ENCODE assay signal across 21 mouse cellular contexts in the genomic region with DNA sequence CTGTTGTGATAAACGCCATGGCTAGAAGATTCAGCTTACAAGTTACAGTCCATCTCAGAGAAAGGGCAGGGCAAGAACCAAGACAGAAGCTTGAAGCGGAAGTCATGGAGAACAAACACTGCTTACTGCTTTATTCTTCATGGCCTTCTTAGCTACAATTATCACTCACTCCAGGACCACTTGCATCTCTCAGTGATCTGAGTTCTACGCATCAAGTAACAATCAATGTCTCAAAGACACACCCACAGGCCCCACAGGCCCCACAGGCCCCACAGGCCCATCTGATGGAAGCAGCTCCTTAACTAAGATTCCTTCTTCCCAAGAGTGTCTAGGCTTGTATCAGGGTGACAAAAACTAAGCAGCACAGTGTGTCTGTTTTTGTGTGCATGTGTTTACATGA.
"Had no signal": no experiment of that assay in that cellular context is flagged by ENCODE, and none has a peak within 500 bp of the region (broad histone marks: within the 10 kb centered on the region; RNA-seq: fewer than 3 reads in every experiment).

No protein-coding gene starts in this region.

- H3K27ac ChIP-seq: lung, embryonic 15.5 days; midbrain, embryonic 10.5 days; midbrain, embryonic 12.5 days; neural tube, embryonic 13.5 days; neural tube, embryonic 15.5 days had no signal

- H3K36me3 ChIP-seq: lung, embryonic 15.5 days; midbrain, embryonic 10.5 days; midbrain, embryonic 12.5 days; neural tube, embryonic 13.5 days; neural tube, embryonic 15.5 days had no signal

- H3K9me3 ChIP-seq: lung, embryonic 15.5 days; midbrain, embryonic 10.5 days; midbrain, embryonic 12.5 days; neural tube, embryonic 13.5 days; neural tube, embryonic 15.5 days had no signal

- H3K4me3 ChIP-seq: lung, embryonic 15.5 days; midbrain, embryonic 10.5 days; midbrain, embryonic 12.5 days; myocyte; neural tube, embryonic 13.5 days; neural tube, embryonic 15.5 days had no signal

- DNase-seq: liver, postnatal 0 days; lung, adult 2 months; lung, postnatal 14 days; lung, postnatal 36 days; midbrain, embryonic 14.5 days; retina, postnatal 1 day; right cerebral cortex, adult 18-20 months; right cerebral cortex, postnatal 25 days; right cerebral cortex, postnatal 4 days; spleen, adult 18-20 months; thymus, adult 18-20 months; thymus, postnatal 14 days; thymus, postnatal 36 days had no signal

- H3K4me1 ChIP-seq: lung, embryonic 15.5 days; midbrain, embryonic 10.5 days; midbrain, embryonic 12.5 days; neural tube, embryonic 13.5 days; neural tube, embryonic 15.5 days had no signal

- ATAC-seq: liver, postnatal 0 days; lung, postnatal 0 days; midbrain, embryonic 16.5 days had no signal

- H3K27me3 ChIP-seq: lung, embryonic 15.5 days; midbrain, embryonic 12.5 days; neural tube, embryonic 13.5 days; neural tube, embryonic 15.5 days had no signal
